Mouse (Mus musculus): ENCODE measurements around the gene Kitl.

The Kitl gene

GRCm38 (mm10) chr10:100015370-100016325 is at the start of gene Kitl:
Gene Kitl, plus strand, starts transcription at chr10:100015630.
- POLR2A ChIA-PET, result interaction anchor here (0.5 to 2.7 kb wide), 24 partner anchors 9 to 531 kb away, joined by 3 to 14 read pairs (median 4); partner anchors contain the start of genes Cep290 (in 1 of the 4) and Tmtc3 (in 1 of the 4)
- CTCF ChIA-PET, result interaction anchor here in 1 of 4 experiments (0.6 kb wide), 1 partner anchor 66 kb away, joined by 3 read pairs; no protein-coding TSS in a partner anchor

DNA sequence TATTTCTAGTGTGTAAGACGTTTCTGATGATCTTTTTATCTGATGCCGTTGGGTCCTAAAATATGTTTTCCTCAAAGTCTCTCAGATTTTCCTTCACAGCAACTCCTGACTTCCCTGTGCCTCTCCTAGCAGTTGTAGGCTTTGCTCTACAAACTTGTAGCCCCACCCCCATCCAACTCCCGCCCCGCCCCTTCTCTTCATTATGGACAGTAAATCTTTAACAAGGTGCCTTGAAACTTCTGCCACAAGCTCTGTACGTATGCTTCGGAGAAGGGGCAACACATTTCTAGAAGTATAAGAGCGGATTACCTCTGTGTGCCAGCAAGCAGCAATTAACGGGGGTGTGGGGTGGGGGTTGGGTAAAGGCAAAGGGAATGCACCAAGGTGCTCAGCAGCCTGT is 42.6 kb upstream of the Kitl start:
- CTCF ChIA-PET, result interaction anchor here in 1 of 4 experiments (0.8 kb wide), 1 partner anchor 514 kb away, joined by 6 read pairs; the partner anchor contains the start of genes Cep290 and Tmtc3
- POLR2A ChIA-PET, result interaction anchor here in 1 of 4 experiments (0.8 kb wide), 1 partner anchor 28 kb away, joined by 7 read pairs; no protein-coding TSS in a partner anchor

GRCm38 (mm10) chr10:99980096-99980495 is 35.3 kb upstream of the Kitl start:
- ChIA-PET CTCF (no interaction called here), POLR2A (no interaction called here)

DNA sequence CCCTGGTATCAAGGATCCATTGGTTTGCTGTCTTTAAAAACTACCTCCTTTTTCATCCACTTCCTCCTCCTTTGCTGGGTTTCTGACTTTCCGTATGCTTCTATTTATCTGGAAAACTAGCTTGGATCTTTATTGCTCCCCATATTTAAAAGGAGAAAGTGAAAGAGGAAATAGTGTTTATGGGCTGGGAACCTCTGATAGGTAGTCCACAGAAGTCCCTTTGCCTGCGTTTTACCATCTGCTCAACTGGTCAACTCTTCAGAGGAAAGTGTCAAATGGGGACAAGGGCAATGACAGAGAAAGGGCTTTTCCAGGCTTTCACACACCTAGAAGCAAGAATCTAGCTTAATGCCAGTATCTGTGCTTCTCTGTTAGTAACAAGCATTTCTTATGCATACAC is 34.5 kb upstream of the Kitl start:
- POLR2A ChIA-PET, result no interaction called here

GRCm38 (mm10) chr10:99981887-99982286 is 33.5 kb upstream of the Kitl start:
- ChIA-PET CTCF (no interaction called here), POLR2A (no interaction called here)

More for the DNA sequence above, 34.5 kb upstream of the Kitl start:
- CTCF ChIA-PET, result no interaction called here

GRCm38 (mm10) chr10:99986745-99987144 is 28.7 kb upstream of the Kitl start:
- ChIA-PET CTCF (interaction anchor here in 1 of 4 experiments (0.6 kb wide), 1 partner anchor 325 kb away, joined by 4 read pairs; no protein-coding TSS in a partner anchor), POLR2A (interaction anchor here in 2 of 4 experiments (0.7 kb wide), 2 partner anchors 27 to 1448 kb away, joined by 3 to 4 read pairs; no protein-coding TSS in a partner anchor)

- ChIA-PET CTCF (no interaction called here), POLR2A (interaction anchor here in 1 of 4 experiments (0.9 kb wide), 1 partner anchor 26 kb away, joined by 3 read pairs; the partner anchor contains the start of gene Kitl)
Observed at GRCm38 (mm10) chr10:99989758-99990157, 25.7 kb upstream of the Kitl start.

- ChIA-PET CTCF (no interaction called here), POLR2A (no interaction called here)
Observed at GRCm38 (mm10) chr10:99992121-99992520, 23.3 kb upstream of the Kitl start.

DNA sequence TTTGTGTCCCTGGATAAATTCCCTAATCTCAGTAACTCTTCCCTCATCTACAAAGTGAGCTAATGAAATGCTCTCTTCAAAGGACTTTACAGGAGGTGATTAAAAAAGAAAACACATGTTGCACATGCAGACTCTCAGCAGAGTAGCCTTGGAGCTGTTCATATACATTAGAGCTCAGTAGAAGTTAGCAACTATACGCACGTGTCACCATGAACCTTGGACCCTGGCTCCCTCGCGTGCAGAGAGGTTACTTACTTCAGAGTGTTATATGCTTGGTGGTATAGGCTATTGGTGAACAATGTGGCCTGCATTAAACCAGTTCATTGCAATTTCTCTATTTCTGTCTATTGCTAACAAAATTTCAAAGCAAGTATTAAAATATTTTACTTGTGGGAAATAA is 14.0 kb upstream of the Kitl start:
- ChIA-PET POLR2A (interaction anchor here in 1 of 4 experiments (0.5 kb wide), 1 partner anchor 28 kb away, joined by 7 read pairs; no protein-coding TSS in a partner anchor), CTCF (no interaction called here)

- CTCF ChIA-PET, result no interaction called here
- POLR2A ChIA-PET, result interaction anchor here in 3 of 4 experiments (1.0 to 1.1 kb wide), 5 partner anchors 10 to 12 kb away, joined by 3 to 8 read pairs (median 4); partner anchors contain the start of gene Kitl (in 3 of the 3)
Observed at GRCm38 (mm10) chr10:100003797-100004196, 11.6 kb upstream of the Kitl start.

- ChIA-PET POLR2A (interaction anchor here in 1 of 4 experiments (0.6 kb wide), 1 partner anchor 81 kb away, joined by 3 read pairs; no protein-coding TSS in a partner anchor), CTCF (no interaction called here)
Observed at GRCm38 (mm10) chr10:100009681-100010080, 5.7 kb upstream of the Kitl start.

DNA sequence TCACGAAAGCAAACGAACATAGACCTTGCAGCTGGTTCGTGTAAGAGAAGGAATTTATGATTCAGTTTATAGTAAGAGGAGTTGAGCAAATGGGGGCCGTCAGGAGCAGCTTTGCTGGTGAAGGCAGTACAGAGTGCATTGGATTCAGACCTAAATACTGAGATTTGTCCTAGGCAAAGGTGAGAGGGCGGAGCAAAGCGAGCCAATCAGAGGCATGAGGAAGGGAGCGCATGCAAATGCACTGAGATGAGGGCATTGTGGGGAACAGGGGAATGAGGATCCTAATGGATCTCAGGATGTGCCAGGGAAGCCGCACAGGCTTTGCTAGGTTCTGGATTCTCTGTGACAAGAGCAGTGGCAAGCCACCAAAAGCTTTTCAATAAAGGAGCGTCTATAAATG is 5.1 kb upstream of the Kitl start:
- CTCF ChIA-PET, result no interaction called here
- POLR2A ChIA-PET, result interaction anchor here in 2 of 4 experiments (0.5 to 0.6 kb wide), 2 partner anchors 81 to 384 kb away, joined by 3 read pairs; no protein-coding TSS in a partner anchor

DNA sequence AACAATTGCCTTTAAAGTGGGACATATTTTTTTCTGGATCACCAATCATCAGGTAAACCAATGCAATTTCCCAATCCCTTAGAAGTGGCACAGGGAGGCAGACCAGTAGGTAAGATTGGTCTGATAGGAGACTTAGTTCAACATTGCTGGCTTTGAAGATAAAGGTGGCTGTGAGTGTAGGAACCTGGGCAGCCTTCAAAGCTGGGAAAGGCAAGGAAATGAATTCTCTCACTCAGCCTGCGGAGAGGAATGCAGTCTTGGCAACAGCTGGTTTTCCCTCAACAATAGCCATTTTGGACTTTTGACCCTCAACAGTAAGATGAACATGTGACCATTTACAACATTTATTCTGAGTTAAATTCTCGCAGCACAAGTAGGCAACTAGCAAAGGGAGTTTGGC is 1.3 kb upstream of the Kitl start:
- ChIA-PET CTCF (no interaction called here), POLR2A (interaction anchor here in 2 of 4 experiments (0.5 to 0.6 kb wide), 2 partner anchors 11 to 27 kb away, joined by 3 to 4 read pairs; no protein-coding TSS in a partner anchor)

DNA sequence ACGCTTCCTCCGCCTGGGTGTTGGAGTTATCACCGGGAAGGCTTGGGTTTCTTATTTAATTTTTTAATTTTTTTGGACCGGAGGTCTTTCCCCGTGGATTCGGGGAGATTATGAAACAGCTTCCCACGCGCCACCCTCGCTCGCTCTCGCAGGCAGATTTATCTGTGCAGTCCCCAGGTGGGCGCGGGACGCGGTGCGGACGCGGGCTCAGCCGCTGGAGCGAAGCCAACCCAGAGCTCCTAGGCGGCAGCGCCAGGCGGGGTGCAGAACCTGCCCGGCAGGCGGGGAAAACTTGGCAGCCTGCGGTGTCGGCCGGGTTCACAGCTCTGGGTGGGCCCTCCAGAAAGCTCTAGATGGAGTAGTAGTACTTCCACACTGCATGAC is 888 bp downstream of the Kitl start:
- CTCF ChIA-PET, result no interaction called here
- POLR2A ChIA-PET, result interaction anchor here (0.5 to 2.7 kb wide), 24 partner anchors 10 to 532 kb away, joined by 3 to 14 read pairs (median 4); partner anchors contain the start of genes Cep290 (in 1 of the 4) and Tmtc3 (in 1 of the 4)

GRCm38 (mm10) chr10:100016941-100017770 is 1.7 kb downstream of the Kitl start:
- ChIA-PET CTCF (no interaction called here), POLR2A (interaction anchor here (0.5 to 2.7 kb wide), 10 partner anchors 9 to 900 kb away, joined by 3 to 14 read pairs (median 6); no protein-coding TSS in a partner anchor)

DNA sequence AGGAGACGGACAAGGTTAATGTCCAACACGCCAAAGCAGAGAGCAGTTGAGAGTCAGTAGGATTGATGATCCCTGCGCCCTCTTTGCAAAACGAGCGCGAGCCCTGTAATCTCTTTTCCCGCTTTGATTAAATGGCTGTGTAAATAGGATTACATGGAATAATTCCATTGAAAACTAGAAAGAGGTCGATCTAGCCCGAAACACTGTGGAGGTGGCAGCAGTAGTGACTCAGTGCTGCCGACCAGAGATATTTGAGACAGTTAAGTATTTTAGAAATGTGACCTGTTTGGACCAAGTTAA is 2.3 kb downstream of the Kitl start:
- CTCF ChIA-PET, result no interaction called here
- POLR2A ChIA-PET, result interaction anchor here in 1 of 4 experiments (0.5 kb wide), 1 partner anchor 901 kb away, joined by 5 read pairs; no protein-coding TSS in a partner anchor

DNA sequence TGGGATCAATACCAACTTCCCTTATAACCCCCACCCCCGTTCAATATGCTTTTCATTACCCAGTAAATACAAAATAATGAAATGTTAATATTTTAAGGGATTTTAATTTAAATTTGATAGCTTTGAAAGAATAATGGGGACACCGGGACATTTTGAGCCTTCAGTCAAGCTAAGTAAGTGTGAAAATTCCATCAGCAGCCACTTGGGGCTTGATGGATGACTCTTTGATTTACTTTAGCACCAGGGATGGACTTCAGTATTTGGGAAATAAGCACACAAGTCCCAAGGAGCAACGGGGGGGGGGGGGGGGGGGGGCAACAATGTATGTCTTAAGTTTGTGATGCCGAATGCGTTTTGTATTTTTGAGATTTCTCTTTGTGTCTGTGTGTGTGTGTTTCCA is 3.1 kb downstream of the Kitl start:
- CTCF ChIA-PET, result interaction anchor here in 1 of 4 experiments (0.6 kb wide), 1 partner anchor 74 kb away, joined by 4 read pairs; no protein-coding TSS in a partner anchor

GRCm38 (mm10) chr10:100019246-100020195 is 4.1 kb downstream of the Kitl start:
- CTCF ChIA-PET, result interaction anchor here in 1 of 4 experiments (0.6 kb wide), 1 partner anchor 73 kb away, joined by 4 read pairs; no protein-coding TSS in a partner anchor

More for the DNA sequence above, 3.1 kb downstream of the Kitl start:
- POLR2A ChIA-PET, result interaction anchor here in 3 of 4 experiments (0.6 to 1.1 kb wide), 5 partner anchors 20 to 68 kb away, joined by 3 to 13 read pairs (median 4); no protein-coding TSS in a partner anchor

More at GRCm38 (mm10) chr10:100019246-100020195, 4.1 kb downstream of the Kitl start:
- POLR2A ChIA-PET, result interaction anchor here in 3 of 4 experiments (0.5 to 1.1 kb wide), 5 partner anchors 19 to 602 kb away, joined by 3 to 5 read pairs (median 3); no protein-coding TSS in a partner anchor
